Mouse (Mus musculus) brain, embryonic 14.5 days (tissue): ENCODE data around the gene Crybg1.
A peak's percentile ranks its signal among the peaks of the same experiment; 100 is the strongest.

ENCODE experiments used
- CTCF ChIP-seq: fragments of 200-500 bp; IDR thresholded peaks from 2 replicates; pipeline ENCODE4 v1.5.1; 2012; ENCODE audit warnings: inconsistent platforms, mild to moderate bottlenecking, moderate library complexity, borderline replicate concordance; ENCODE audit not compliant: insufficient read depth, insufficient read length; ENCODE audit errors: extremely low read depth
- POLR2A ChIP-seq: fragments of 200-500 bp; IDR thresholded peaks from 2 replicates; pipeline ENCODE4 v1.6.1; 2012; ENCODE audit warnings: mild to moderate bottlenecking, inconsistent platforms, borderline replicate concordance; ENCODE audit not compliant: poor library complexity, insufficient read depth, insufficient read length, severe bottlenecking; ENCODE audit errors: extremely low read depth

GRCm38 (mm10) chr10:43991268-43991667 lies 157.4 kb downstream of the Crybg1 start:
- no peak for TF ChIP-seq POLR2A
- TF ChIP-seq CTCF = peak; percentile 36; the same call in 1 of the 2 replicates
